Mouse (Mus musculus): ENCODE results near the gene Rnf25.

Rnf25 gene

DNA sequence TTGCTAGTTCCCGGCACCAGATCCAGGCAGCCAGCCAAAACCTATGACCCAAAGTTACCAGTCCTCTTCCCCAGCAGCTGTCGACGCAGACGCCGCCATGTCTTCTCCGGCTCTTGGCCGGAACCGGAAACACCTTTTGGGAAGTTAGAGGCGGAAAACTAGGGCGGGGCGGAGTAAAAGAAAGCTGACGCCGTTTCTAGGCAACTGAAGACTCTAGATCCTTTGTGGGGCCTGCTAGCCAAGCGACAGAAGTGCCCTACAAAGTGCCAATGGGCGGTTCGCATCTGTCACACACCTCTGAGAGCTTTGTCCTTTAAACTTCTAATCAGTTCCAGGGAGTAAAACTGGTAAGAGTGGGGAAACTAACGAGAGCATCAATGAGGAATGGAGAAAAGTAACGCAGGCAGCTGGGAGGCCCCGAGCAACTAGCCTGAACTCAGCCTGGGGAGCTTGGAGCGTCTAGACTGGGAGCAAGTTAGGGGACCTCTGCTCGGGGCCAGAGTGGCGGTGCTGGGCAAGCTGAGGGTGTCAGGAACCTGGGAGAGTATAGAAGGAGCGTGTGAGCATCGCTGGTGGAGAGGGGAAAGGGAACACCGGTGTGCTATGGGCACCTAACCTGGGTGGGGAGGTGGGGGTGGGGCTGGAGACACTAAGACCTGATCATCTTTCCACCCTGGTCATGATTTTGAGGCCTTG, at the start of gene Rnf25, which contains the start of gene Stk36:
Gene Rnf25 (minus strand): TSS at position 131 of the 696 bp plus-strand sequence.
Gene Stk36 (plus strand): TSS at position 179 of the 696 bp plus-strand sequence.
- in situ Hi-C loops (cut with MboI; ENCODE audit: low sequenced_read_pairs), result no loop called here

DNA sequence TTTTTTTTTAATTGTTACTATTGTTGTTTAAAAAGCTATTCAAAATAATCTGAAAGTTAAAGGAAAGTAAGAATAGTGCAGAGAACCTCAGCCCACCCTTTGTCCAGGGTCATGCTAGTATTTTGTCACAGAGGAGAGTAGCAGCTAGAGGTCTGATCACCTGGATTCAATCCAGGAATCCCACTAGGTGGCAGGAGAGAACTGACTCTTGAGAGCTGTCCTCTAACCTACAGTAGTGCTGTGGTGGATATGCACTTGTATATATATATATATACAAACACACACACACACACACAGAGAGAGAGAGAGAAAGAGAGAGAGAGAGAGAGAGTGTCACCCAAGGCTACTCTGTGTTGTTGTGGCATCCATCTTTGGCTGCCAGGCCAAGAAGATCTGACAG, 42.7 kb upstream of the Rnf25 start:
- in situ Hi-C loops (cut with MboI; ENCODE audit: low sequenced_read_pairs), result no loop called here

GRCm38 (mm10) chr1:74643524-74643923, 42.3 kb upstream of the Rnf25 start:
- in situ Hi-C loops (cut with MboI; ENCODE audit: low sequenced_read_pairs), result no loop called here

- in situ Hi-C loops (cut with MboI; ENCODE audit: low sequenced_read_pairs), result no loop called here
Observed at GRCm38 (mm10) chr1:74632734-74633133, 31.5 kb upstream of the Rnf25 start.

GRCm38 (mm10) chr1:74628001-74628400, 26.8 kb upstream of the Rnf25 start:
- in situ Hi-C loops (cut with MboI; ENCODE audit: low sequenced_read_pairs), result no loop called here

DNA sequence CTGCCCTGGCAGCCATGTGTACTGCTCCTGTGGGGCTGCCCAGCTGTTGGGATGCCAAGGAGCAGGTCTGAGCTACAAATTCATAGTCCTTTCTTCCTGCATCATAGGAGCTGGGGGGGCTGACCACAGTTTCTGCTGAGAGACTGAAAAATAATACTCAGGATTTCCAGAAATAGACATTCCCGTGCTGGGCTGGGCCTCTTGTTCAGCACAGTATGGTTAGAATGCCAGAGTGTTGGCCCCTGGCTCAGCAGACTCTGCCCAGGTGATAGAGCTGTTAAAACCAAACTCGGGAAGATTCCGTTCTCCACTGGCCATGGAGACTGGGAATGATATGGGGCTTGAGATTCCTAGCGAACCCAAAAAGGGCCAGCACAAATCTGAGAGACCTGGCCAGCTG, 24.9 kb upstream of the Rnf25 start:
- in situ Hi-C loops (cut with MboI; ENCODE audit: low sequenced_read_pairs), result no loop called here

DNA sequence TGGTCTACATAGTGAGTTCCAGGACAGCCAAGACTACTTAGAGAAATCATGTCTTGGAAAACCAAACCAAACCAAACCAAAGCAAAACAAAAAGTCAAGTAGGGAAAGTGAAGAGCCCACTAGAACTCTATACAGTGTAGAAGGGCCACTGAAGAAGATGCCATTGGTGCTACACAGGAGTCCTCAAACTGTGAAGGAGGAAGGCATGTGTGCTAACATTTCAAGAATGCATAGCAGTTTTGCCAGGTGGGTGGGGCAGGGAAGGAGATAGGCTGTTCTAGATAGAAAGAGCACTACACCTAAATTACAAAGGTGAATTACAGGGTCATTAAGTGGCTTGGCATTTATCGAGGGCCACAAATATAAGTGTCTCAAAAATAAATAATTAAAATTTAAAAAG, 23.0 kb upstream of the Rnf25 start:
- in situ Hi-C loops (cut with MboI; ENCODE audit: low sequenced_read_pairs), result no loop called here

DNA sequence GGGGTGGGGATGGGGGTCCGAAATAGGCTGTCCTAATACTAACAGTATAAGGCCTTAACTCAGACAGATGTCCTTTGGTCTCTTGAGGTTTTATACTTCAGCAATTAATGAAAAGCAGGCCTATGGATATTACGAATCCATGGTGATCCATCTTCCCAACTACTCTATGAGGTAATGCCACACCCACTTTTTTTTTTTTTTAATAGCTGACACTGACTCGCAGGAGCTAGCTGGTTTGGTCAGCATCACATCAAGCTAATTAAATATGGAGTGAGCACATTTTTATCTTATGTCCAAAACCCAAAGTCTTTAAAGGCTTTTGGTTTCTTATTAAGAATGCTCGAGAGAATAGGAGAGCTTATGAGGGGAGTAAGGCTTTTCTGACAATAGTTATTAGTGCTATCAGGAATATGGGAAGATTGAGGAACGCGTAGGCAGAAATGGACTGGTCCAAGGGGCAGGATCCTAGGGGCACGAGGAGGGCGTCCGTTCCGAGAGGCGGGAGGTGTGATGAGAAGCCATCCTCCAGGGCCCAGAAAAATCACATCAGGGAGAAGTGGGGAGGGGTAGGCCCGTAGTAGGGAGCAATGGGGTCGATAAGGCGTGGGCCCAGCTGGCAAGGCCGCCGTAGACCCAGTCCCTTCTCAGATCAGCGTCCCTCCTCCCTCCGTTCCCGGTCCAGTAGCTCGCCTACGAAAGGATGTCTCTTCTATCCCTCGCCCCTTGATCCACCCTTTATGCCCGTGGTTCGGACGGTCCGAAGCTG, 513 bp downstream of the Rnf25 start:
- in situ Hi-C loops (cut with MboI; ENCODE audit: low sequenced_read_pairs), result no loop called here

GRCm38 (mm10) chr1:74594434-74594833, 6.8 kb downstream of the Rnf25 start:
- in situ Hi-C loops (cut with MboI; ENCODE audit: low sequenced_read_pairs), result no loop called here

DNA sequence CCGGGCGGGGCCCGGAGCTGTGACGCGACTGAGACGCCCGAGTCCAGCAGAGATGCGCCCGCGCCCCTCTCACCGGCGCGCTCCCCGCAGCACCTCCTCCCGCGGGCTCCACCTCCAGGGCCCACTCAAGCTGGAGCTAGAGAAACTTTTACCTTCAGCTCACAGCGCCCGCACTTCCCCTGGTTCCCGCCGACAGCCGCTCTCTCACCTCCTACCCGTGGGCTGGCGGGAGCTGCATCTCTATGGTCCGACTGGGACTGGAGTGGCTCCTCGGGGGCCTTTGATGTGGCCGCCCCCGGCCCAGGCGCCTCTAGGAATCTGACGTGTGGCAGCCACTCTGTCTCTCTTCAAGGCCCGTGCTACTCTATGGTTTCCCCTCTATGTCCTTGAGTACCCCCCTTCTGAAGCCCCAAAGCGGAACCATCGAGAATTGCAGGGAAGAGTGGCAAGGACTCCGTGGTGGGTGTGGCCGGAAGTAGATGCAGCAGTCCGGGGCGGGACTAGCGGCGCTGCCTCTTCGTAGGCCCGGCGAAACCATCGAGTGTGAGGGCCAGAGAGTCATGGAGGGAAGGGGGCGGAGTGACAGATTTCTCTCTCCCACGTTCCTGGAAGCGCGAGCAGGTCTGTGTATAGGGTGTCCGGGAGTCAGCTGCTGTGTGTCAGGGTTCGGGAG, 13.3 kb downstream of the Rnf25 start, which contains the start of the genes Zfp142 and Bcs1l:
Gene Zfp142 (minus strand): TSS at position 474 of the 673 bp plus-strand sequence.
Gene Bcs1l (plus strand): TSS at position 517 of the 673 bp plus-strand sequence.
- in situ Hi-C loops (cut with MboI; ENCODE audit: low sequenced_read_pairs), result no loop called here

- in situ Hi-C loops (cut with MboI; ENCODE audit: low sequenced_read_pairs), result no loop called here
Observed at GRCm38 (mm10) chr1:74587233-74587772, 13.9 kb downstream of the Rnf25 start.

GRCm38 (mm10) chr1:74584616-74585398, 16.4 kb downstream of the Rnf25 start:
- in situ Hi-C loops (cut with MboI; ENCODE audit: low sequenced_read_pairs), result no loop called here

- in situ Hi-C loops (cut with MboI; ENCODE audit: low sequenced_read_pairs), result no loop called here
Observed at GRCm38 (mm10) chr1:74582621-74583020, 18.6 kb downstream of the Rnf25 start.

DNA sequence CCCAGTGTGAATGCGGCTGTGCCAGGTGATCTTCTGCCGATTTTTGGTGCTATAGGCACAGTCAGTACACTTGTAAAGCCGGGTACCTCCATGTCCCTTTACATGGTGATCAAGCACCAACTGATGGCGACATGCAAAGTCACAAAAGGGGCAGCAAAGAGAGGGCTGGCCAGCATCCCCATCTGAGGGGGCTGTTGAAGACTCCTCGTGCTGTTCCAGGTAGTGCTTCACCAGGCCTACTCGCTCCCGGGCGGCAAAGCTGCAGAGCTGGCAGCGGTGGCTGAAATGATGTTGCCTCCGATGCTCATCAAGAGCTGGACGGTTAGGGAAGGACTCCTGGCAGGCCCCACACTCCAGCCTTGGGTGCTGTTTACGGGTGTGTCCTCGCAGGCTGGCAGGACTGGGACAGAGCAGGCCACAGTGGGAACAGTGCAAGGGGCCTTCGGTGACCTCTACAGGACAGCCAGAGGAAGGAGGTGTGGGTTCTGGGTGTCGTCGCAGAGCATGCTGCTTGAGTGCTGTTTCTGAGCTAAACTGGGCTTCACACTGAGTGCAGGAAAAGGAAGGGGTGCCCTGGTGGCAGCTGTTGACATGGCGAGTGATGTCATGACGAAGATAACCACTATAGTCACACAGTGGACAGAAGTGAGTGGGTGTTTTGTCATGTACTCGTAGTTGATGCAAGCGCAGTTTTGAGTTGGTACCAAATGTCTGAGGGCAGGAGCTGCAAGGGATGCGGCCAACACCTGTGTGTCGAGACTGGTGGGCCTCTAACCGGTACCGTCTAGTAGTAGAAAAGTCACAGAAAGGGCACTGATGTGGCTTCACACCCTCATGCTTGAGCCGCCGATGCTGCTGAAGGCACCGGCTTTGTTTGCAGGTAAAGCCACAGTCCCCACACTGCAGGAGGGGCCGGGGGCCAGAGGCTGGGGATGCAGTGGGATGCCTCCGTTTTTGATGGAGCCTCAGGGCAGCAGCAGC, 31.2 kb downstream of the Rnf25 start:
- in situ Hi-C loops (cut with MboI; ENCODE audit: low sequenced_read_pairs), result no loop called here

DNA sequence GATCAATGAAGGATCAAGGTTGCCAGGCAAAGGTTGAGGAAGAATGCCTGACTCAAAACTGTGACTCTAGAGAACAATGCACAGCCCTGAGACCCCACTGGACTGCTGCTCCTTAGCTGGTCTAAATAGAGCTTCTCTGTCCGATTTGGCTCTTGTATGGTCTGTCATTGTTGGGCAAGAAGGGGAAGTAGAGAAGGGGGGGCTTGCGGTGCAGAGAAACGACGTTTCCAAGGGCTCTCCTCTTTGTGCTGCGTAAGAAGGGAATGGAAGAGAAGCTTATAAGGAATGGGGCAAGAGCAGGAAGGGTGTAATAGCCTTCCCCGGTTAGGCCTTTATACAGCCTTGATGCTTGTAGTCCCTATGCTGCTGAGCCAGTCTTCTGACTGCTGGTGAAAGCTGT, 35.4 kb downstream of the Rnf25 start:
- in situ Hi-C loops (cut with MboI; ENCODE audit: low sequenced_read_pairs), result no loop called here

- in situ Hi-C loops (cut with MboI; ENCODE audit: low sequenced_read_pairs), result no loop called here
Observed at GRCm38 (mm10) chr1:74559061-74559460, 42.1 kb downstream of the Rnf25 start.

- in situ Hi-C loops (cut with MboI; ENCODE audit: low sequenced_read_pairs), result no loop called here
Observed at GRCm38 (mm10) chr1:74544184-74544583, 57.0 kb downstream of the Rnf25 start, which contains the start of gene Usp37. Gene Usp37 (minus strand): TSS chr1:74544284.
